Mouse (Mus musculus) myocyte (in vitro differentiated cells): ENCODE measurements at regions not wholly inside any gene's neighbourhood (a gene's known extent, or its start where the extent isn't known, plus 50 kb on each side); places are given as distances from the start of the nearest gene placed in this dataset.

ENCODE experiments used
- CEBPB ChIP-seq: IDR thresholded peaks from 2 replicates; pipeline ENCODE4 v1.6.1; 2011; ENCODE audit warnings: mild to moderate bottlenecking, moderate library complexity; ENCODE audit not compliant: poor library complexity, insufficient read depth, severe bottlenecking
- MAX ChIP-seq: IDR thresholded peaks from one replicate; pipeline ENCODE4 v1.6.1; 2011; ENCODE audit warnings: low read depth, mild to moderate bottlenecking, control low read depth
- MYOD1 ChIP-seq, 3 experiments: IDR thresholded peaks; one replicate each; pipeline ENCODE4 v1.6.1; 2011; ENCODE audit warnings: control low read depth in 2 of 3, low read depth in 2 of 3, mild to moderate bottlenecking in 2 of 3, moderate library complexity in 1 of 3; ENCODE audit not compliant: insufficient read length in 2 of 3, control insufficient read depth in 1 of 3
- MYOG ChIP-seq, 3 experiments: IDR thresholded peaks; one replicate each; pipeline ENCODE4 v1.6.1; 2011; ENCODE audit warnings: control low read depth in 2 of 3, low read depth in 2 of 3, mild to moderate bottlenecking in 2 of 3; ENCODE audit not compliant: insufficient read length in 2 of 3, control insufficient read depth in 1 of 3, insufficient read depth in 1 of 3
- POLR2A ChIP-seq: IDR thresholded peaks from one replicate; pipeline ENCODE4 v1.6.1; 2011; ENCODE audit warnings: low read depth, mild to moderate bottlenecking, control low read depth, moderate library complexity; ENCODE audit not compliant: insufficient read length
- TCF12 ChIP-seq: IDR thresholded peaks from one replicate; pipeline ENCODE4 v1.6.1; 2011; ENCODE audit warnings: mild to moderate bottlenecking, control low read depth; ENCODE audit not compliant: poor library complexity, insufficient read depth, severe bottlenecking

DNA sequence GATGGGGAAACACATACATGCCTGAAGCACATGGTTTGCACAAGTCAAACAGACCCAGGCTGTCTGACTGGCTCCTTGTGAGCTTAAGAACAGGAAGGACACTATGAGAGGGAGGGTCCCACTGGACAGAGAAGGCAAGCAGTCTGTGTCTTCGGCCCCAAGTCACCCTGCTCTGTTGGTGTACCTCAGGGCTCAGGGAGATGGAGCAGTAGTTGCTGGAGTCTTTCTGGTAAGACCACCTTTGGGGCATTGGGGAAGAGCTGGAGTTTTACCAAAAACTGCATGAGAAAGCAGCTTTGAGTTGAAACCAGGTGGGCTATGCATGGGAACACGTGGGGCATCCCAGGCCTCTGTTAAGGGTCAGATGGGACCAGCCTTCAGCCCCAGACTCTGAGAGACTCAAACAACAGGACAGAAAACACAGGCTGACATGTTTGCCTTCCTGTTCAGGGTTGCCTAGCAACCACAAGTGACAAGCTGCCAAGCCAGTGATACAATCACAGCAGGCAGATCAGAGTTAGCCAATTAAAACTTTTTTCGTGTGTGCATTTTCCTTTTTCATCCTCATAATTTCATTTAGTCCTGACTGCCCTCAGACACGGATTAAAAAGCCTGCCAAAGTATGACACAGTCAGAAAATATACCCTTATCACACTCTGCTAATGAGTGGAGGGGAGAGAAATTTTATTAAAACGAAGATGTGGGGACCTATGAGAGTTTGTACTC lies 241.4 kb upstream of the Xylt1 start:
- no peak for TF ChIP-seq POLR2A
- no peak for TF ChIP-seq MAX
- TF ChIP-seq MYOG (IDR thresholded peaks at IDR 0.05; ENCODE audit: control insufficient read depth in 1 of 3, insufficient read depth in 1 of 3, insufficient read length in 2 of 3, low read depth in 2 of 3): no peak
- no peak for TF ChIP-seq MYOD1 (IDR thresholded peaks at IDR 0.05; ENCODE audit: control insufficient read depth in 1 of 3, insufficient read length in 2 of 3, low read depth in 2 of 3)
- TF ChIP-seq CEBPB: no peak
- no peak for TF ChIP-seq TCF12
